Mouse (Mus musculus): Measurements from ENCODE around the gene Spock1. TPM values are rescaled to one million over a fixed set of nuclear protein-coding genes. Genes with fewer than 3 reads are reported as not detected.
"Not testable (repeated sequence)": the region's sequence is repeated elsewhere in the genome, so short reads cannot be mapped to it uniquely, and the experiment has no call there.

Spock1 gene
- polyA plus RNA-seq, 1 experiment: 0.50 TPM

DNA sequence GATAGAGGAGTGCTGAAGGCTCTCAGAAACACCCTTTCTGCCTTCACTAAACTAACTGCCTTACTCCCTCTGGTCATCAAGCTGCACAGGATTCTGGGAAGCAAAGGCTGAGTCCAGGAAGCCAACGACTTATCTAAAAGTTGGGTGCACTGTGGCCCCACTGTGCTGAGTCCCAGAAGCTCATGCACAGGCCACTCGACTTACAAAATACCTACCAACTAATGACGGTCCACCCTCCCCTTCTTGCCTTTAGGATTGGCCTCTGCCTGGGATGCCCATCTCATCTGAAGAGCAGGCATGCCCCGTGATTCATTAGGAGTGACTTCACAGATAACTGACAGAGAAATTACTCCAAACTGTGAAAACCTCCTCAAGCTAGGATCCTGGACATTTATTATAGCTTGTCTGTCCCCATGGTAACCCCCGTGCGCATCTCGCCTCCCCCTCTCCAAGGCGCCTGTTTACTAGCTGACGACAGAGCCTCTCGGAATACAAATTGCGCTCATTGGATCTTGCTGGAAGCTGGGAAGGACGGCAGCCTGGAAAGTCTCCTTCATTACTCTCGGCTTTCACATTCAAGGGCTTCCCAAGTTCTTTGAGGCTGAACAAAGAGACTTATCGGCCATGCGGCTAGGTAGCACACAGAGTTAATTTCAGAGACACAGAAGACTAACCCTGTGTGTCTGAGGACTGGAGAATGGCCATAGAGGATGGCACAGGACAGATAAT, 312.9 kb downstream of the Spock1 start:
- Histone ChIP-seq H3K79me3 (ENCODE audit: low read depth) (no peaks in the 10 kb centered on the region), H3K27me3 (ENCODE audit: control insufficient read depth, insufficient read depth, insufficient read length) (no peaks in the 10 kb centered on the region), H3K36me3 (ENCODE audit: control insufficient read depth, insufficient read depth) (no peaks in the 10 kb centered on the region), H3K79me2 (ENCODE audit: control insufficient read depth, insufficient read depth) (no peaks in the 10 kb centered on the region), H3ac (ENCODE audit: control insufficient read depth, insufficient read length, low read depth) (no peak overlapping the region), H3K4me3 (ENCODE audit: insufficient read depth, poor library complexity, severe bottlenecking) (no peak overlapping the region)
- TF ChIP-seq CEBPB (IDR thresholded peaks at IDR 0.05; ENCODE audit: low read depth) (no peak), USF1 (IDR thresholded peaks at IDR 0.05; ENCODE audit: low read depth) (no peak), FOSL1 (IDR thresholded peaks at IDR 0.05; ENCODE audit: insufficient read depth, low read length, poor library complexity, severe bottlenecking) (no peak), MYOG (IDR thresholded peaks at IDR 0.05; ENCODE audit: control insufficient read depth, extremely low read depth, insufficient read length) (no peak), CTCF (IDR thresholded peaks at IDR 0.05; ENCODE audit: control insufficient read depth, insufficient read depth, insufficient read length) (no peak), MAX (IDR thresholded peaks at IDR 0.05) (no peak), MYOD1 (IDR thresholded peaks at IDR 0.05; ENCODE audit: control insufficient read depth, insufficient read length, low read depth) (no peak)

- H3K79me2 ChIP-seq (ENCODE audit: control insufficient read depth, insufficient read depth); H3K79me3 ChIP-seq (ENCODE audit: low read depth); H3K27me3 ChIP-seq (ENCODE audit: control insufficient read depth, insufficient read depth, insufficient read length); H3ac ChIP-seq (ENCODE audit: control insufficient read depth, insufficient read length, low read depth); H3K4me3 ChIP-seq (ENCODE audit: insufficient read depth, poor library complexity, severe bottlenecking); H3K36me3 ChIP-seq (ENCODE audit: control insufficient read depth, insufficient read depth): not testable (repeated sequence)
Observed at GRCm38 (mm10) chr13:57589338-57589914, 318.7 kb downstream of the Spock1 start.

GRCm38 (mm10) chr13:57588558-57589273, 319.4 kb downstream of the Spock1 start:
- Histone ChIP-seq H3ac (ENCODE audit: control insufficient read depth, insufficient read length, low read depth) (no peak overlapping the region), H3K27me3 (ENCODE audit: control insufficient read depth, insufficient read depth, insufficient read length) (no peaks in the 10 kb centered on the region), H3K79me3 (ENCODE audit: low read depth) (no peaks in the 10 kb centered on the region), H3K79me2 (ENCODE audit: control insufficient read depth, insufficient read depth) (no peaks in the 10 kb centered on the region), H3K4me3 (ENCODE audit: insufficient read depth, poor library complexity, severe bottlenecking) (no peak overlapping the region), H3K36me3 (ENCODE audit: control insufficient read depth, insufficient read depth) (no peaks in the 10 kb centered on the region)
- TF ChIP-seq FOSL1 (IDR thresholded peaks at IDR 0.05; ENCODE audit: insufficient read depth, low read length, poor library complexity, severe bottlenecking) (no peak), CTCF (IDR thresholded peaks at IDR 0.05; ENCODE audit: control insufficient read depth, insufficient read depth, insufficient read length) (no peak), CEBPB (IDR thresholded peaks at IDR 0.05; ENCODE audit: low read depth) (no peak), MAX (IDR thresholded peaks at IDR 0.05) (no peak), USF1 (IDR thresholded peaks at IDR 0.05; ENCODE audit: low read depth) (no peak), MYOG (IDR thresholded peaks at IDR 0.05; ENCODE audit: control insufficient read depth, extremely low read depth, insufficient read length) (no peak), MYOD1 (IDR thresholded peaks at IDR 0.05; ENCODE audit: control insufficient read depth, insufficient read length, low read depth) (no peak)

- Histone ChIP-seq H3K79me3 (ENCODE audit: low read depth) (no peaks in the 10 kb centered on the region), H3ac (ENCODE audit: control insufficient read depth, insufficient read length, low read depth) (no peak overlapping the region), H3K4me3 (ENCODE audit: insufficient read depth, poor library complexity, severe bottlenecking) (no peak overlapping the region), H3K79me2 (ENCODE audit: control insufficient read depth, insufficient read depth) (no peaks in the 10 kb centered on the region), H3K27me3 (ENCODE audit: control insufficient read depth, insufficient read depth, insufficient read length) (no peaks in the 10 kb centered on the region), H3K36me3 (ENCODE audit: control insufficient read depth, insufficient read depth) (no peaks in the 10 kb centered on the region)
- TF ChIP-seq MYOG (IDR thresholded peaks at IDR 0.05; ENCODE audit: control insufficient read depth, extremely low read depth, insufficient read length): no peak
- TF ChIP-seq MYOD1 (IDR thresholded peaks at IDR 0.05; ENCODE audit: control insufficient read depth, insufficient read length, low read depth): no peak
- TF ChIP-seq FOSL1 (IDR thresholded peaks at IDR 0.05; ENCODE audit: insufficient read depth, low read length, poor library complexity, severe bottlenecking): no peak
- no peak for TF ChIP-seq CEBPB (IDR thresholded peaks at IDR 0.05; ENCODE audit: low read depth)
- TF ChIP-seq MAX (IDR thresholded peaks at IDR 0.05): no peak
- no peak for TF ChIP-seq USF1 (IDR thresholded peaks at IDR 0.05; ENCODE audit: low read depth)
- TF ChIP-seq CTCF (IDR thresholded peaks at IDR 0.05; ENCODE audit: control insufficient read depth, insufficient read depth, insufficient read length): no peak
Observed at GRCm38 (mm10) chr13:57585131-57585530, 323.0 kb downstream of the Spock1 start.

- Histone ChIP-seq H3K36me3 (ENCODE audit: control insufficient read depth, insufficient read depth) (no peaks in the 10 kb centered on the region), H3K79me2 (ENCODE audit: control insufficient read depth, insufficient read depth) (no peaks in the 10 kb centered on the region), H3K4me3 (ENCODE audit: insufficient read depth, poor library complexity, severe bottlenecking) (no peak overlapping the region), H3K27me3 (ENCODE audit: control insufficient read depth, insufficient read depth, insufficient read length) (no peaks in the 10 kb centered on the region), H3ac (ENCODE audit: control insufficient read depth, insufficient read length, low read depth) (no peak overlapping the region), H3K79me3 (ENCODE audit: low read depth) (no peaks in the 10 kb centered on the region)
- no peak for TF ChIP-seq FOSL1 (IDR thresholded peaks at IDR 0.05; ENCODE audit: insufficient read depth, low read length, poor library complexity, severe bottlenecking)
- no peak for TF ChIP-seq MYOG (IDR thresholded peaks at IDR 0.05; ENCODE audit: control insufficient read depth, extremely low read depth, insufficient read length)
Observed at GRCm38 (mm10) chr13:57582314-57582976, 325.7 kb downstream of the Spock1 start.
